Mouse (Mus musculus) heart, embryonic 16.5 days (tissue): ENCODE data around the gene Gabarapl2. TPM values are rescaled to one million over a fixed set of nuclear protein-coding genes. Genes with fewer than 3 reads are reported as not detected.

ENCODE experiments used
- ATAC-seq: fragments of 200-750 bp; cut with Nextera tagmentation; replicated peaks from 2 replicates; pipeline ENCODE4 v1.8.0; 2017; ENCODE audit warnings: moderate number of reproducible peaks; ENCODE audit not compliant: insufficient read depth, low FRiP score; ENCODE audit errors: extremely low read depth
- H3K27ac ChIP-seq: fragments of 300-500 bp; sonication (generic); 2 replicates; pipeline ENCODE4 v1.5.1; 2014; ENCODE audit warnings: mild to moderate bottlenecking, low read length, control low read depth, moderate library complexity
- H3K27me3 ChIP-seq: fragments of 300-500 bp; sonication (generic); 2 replicates; pipeline ENCODE4 v1.6.1; 2014; ENCODE audit warnings: low read length, mixed read lengths; ENCODE audit not compliant: control insufficient read depth, insufficient read depth
- H3K36me3 ChIP-seq: fragments of 300-500 bp; sonication (generic); 2 replicates; pipeline ENCODE4 v1.6.1; 2014; ENCODE audit not compliant: control insufficient read depth, insufficient read depth
- H3K4me1 ChIP-seq: fragments of 300-500 bp; sonication (generic); 2 replicates; pipeline ENCODE4 v1.6.1; 2014; ENCODE audit warnings: low read length, mixed read lengths; ENCODE audit not compliant: control insufficient read depth, insufficient read depth
- H3K4me2 ChIP-seq: fragments of 300-500 bp; sonication (generic); 2 replicates; pipeline ENCODE4 v1.6.1; 2014; ENCODE audit warnings: low read depth, mild to moderate bottlenecking, control low read depth, low read length
- H3K4me3 ChIP-seq: fragments of 300-500 bp; sonication (generic); 2 replicates; pipeline ENCODE4 v1.5.1; 2014; ENCODE audit warnings: mild to moderate bottlenecking, control low read depth, low read length
- H3K9ac ChIP-seq: fragments of 300-500 bp; sonication (generic); 2 replicates; pipeline ENCODE4 v1.6.1; 2014; ENCODE audit warnings: low read length, control low read depth
- H3K9me3 ChIP-seq: fragments of 300-500 bp; sonication (generic); replicated peaks from 2 replicates; pipeline ENCODE4 v1.6.1; 2016; ENCODE audit warnings: low read length; ENCODE audit not compliant: control insufficient read depth
- WGBS: fragments of 180-500 bp; shearing (Covaris S2); extraction: QIAGEN DNeasy Blood & Tissue Kit; methylation state at CpG from one replicate; pipeline ENCODE4 v1.1.7; 2014; 5-methylcytosine and 5-hydroxymethylcytosine counted together
- polyA plus RNA-seq: library from polyadenylated mRNA; unstranded; fragments of >200 nt; fragmentation: Nextera tagmentation; extraction: Ambion mirVana; gene quantifications from 2 replicates; pipeline ENCODE4 v1.2.1, GENCODE M21; 2015

The Gabarapl2 gene
- polyA plus RNA-seq, 1 experiment from 2014 or later: 211 TPM

DNA sequence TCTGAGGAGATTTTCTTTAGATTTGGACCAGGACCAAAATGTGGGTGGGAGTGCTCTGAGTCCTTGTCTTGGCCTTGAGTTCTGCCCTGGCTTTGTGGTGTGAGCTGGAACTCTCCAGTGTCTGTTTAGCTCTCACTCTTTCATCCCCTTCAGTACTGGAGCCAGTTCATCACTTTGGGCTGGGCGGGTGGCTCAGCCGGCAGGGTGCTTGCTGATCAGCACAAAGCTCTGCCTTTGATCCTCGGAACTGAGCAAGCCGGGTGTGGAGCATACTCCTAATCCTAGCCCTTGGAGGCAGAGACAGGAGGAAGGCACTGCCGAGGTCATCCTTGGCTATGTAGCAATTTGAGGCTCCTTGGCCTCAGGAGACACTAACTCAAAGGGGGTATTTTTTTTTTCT lies 28.5 kb downstream of the Gabarapl2 start:
- H3K9ac ChIP-seq: no peak overlapping the region
- H3K36me3 ChIP-seq: peaks cover 9% of the 10 kb centered on the region
- no peak overlapping the region for H3K4me2 ChIP-seq
- no peaks in the 10 kb centered on the region for H3K9me3 ChIP-seq
- no peak for ATAC-seq
- no peak overlapping the region for H3K27ac ChIP-seq
- H3K4me3 ChIP-seq: no peak overlapping the region
- H3K27me3 ChIP-seq: no peaks in the 10 kb centered on the region
- H3K4me1 ChIP-seq: no peaks in the 10 kb centered on the region
- 48% methylated on average over 5 of the region's 5 CpGs for WGBS

DNA sequence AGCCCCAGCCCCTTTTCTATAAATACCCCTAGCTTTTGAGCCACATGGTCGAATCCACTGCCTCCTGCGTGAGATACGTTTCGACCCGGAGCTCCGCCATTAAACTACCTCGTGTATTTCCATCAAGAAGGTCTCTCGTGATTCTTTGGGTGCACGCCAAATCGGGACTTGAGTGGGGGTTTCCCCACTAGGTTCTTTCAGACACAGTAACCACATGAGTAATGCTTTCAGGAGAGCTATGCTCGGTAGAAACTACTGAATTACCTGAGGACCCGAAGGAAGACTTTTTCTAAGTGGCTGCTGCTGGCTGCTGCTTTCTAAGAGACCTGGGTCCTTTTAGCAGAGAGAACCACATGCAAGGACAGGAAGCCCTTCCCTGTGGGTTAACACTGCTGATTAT lies 33.6 kb downstream of the Gabarapl2 start:
- H3K9ac ChIP-seq: no peak overlapping the region
- no peaks in the 10 kb centered on the region for H3K27me3 ChIP-seq

DNA sequence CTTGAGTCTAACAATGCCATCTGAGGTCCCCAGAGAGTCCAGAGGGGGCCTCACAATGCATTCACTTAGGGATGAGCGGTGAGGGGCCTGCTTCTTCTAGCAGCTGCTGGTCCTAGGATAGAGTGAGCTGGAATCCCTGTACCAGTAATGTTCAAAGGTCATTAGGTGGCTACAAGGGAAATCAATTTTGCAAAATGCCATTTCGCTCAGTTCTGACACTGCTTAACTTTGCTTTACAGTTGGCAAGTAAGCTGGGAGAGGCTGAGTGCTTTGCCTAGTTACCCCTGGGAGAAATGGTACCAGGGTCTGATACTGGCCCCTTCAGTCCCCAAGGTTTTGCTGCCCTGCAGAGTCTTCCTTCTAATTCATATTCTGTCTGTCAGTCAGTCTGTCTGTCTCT lies 35.2 kb downstream of the Gabarapl2 start:
- Histone ChIP-seq H3K36me3 (peaks cover 11% of the 10 kb centered on the region), H3K4me3 (no peak overlapping the region), H3K9me3 (peaks cover 3% of the 10 kb centered on the region; the same call in 1 of the 2 replicates), H3K4me1 (no peaks in the 10 kb centered on the region), H3K27me3 (no peaks in the 10 kb centered on the region), H3K27ac (no peak overlapping the region), H3K9ac (no peak overlapping the region), H3K4me2 (no peak overlapping the region)
- 96% methylated on average over 2 of the region's 2 CpGs for WGBS
- ATAC-seq: no peak

More for the DNA sequence above, 33.6 kb downstream of the Gabarapl2 start:
- Histone ChIP-seq H3K36me3 (peaks cover 11% of the 10 kb centered on the region), H3K4me2 (no peak overlapping the region), H3K4me1 (no peaks in the 10 kb centered on the region), H3K27ac (no peak overlapping the region), H3K4me3 (no peak overlapping the region), H3K9me3 (peaks cover 3% of the 10 kb centered on the region; the same call in 1 of the 2 replicates)
- 96% methylated on average over 12 of the region's 12 CpGs for WGBS
- no peak for ATAC-seq

DNA sequence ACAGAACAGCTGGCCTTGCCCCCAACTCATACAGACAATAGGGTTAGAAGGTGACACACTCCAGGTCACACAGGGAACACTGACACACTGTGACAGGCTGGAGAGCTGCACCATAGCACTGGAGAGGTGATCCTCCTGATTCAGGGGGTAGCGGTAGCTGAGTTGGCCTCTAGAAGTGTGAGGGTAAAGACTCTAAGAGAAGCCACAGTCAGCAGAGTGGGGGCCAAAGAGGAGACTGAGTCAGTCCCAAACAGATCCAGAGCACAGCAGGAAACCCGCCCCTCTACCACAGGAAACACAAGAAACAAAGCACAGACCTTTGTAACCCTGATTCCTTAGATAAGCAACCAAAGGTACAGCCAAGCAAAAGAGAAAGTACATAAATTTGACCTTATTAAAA lies 35.8 kb downstream of the Gabarapl2 start:
- Histone ChIP-seq H3K9ac (no peak overlapping the region), H3K36me3 (peaks cover 11% of the 10 kb centered on the region)
- WGBS: 72% methylated on average over 2 of the region's 2 CpGs

DNA sequence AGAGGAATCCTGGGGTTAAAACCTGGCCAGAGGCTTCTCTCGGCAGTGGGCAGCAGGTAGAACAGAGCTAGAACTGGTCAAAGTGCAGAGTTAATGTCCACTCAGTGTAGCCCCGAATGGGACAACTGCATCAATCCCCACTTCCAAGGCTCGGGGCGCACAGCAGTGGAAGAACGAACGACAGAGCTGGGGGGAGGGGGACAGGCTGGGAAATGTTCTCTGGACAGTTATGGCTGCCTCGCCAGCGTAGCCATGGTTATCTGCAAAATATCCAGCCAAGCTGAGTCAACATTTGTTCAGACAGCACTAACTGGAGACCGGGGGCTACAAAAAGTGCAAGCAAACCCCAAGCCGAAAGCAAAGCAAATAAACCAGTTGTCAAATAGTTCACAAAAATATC lies 37.6 kb downstream of the Gabarapl2 start:
- WGBS: 79% methylated on average over 10 of the region's 10 CpGs
- peaks cover 11% of the 10 kb centered on the region for H3K36me3 ChIP-seq

More for the DNA sequence above, 35.8 kb downstream of the Gabarapl2 start:
- Histone ChIP-seq H3K4me3 (no peak overlapping the region), H3K4me1 (no peaks in the 10 kb centered on the region), H3K4me2 (no peak overlapping the region), H3K9me3 (peaks cover 3% of the 10 kb centered on the region; the same call in 1 of the 2 replicates), H3K27ac (no peak overlapping the region), H3K27me3 (no peaks in the 10 kb centered on the region)
- ATAC-seq: peak; percentile 58; the same call in 1 of the 2 replicates

DNA sequence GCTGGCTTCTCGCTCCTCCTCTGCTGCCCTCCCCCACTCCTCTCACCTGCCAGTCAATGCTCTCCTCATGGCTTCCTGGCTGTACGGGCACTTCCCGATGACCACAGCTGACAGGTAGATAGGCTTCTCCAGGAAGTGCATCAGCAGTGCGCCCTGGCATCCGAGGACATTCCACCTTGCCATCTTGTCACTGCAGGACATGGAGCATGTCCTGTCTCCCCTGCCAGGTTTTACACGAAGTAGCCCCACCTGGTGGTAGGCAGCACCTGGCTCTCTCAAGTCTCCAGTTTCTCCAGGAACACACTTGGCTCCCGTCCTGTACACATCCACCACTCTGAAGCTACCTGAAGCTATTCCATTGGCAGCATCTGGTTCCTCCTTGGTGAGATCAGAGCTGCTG lies 41.6 kb downstream of the Gabarapl2 start:
- H3K4me2 ChIP-seq: no peak overlapping the region
- WGBS: 72% methylated on average over 7 of the region's 7 CpGs
- no peaks in the 10 kb centered on the region for H3K27me3 ChIP-seq
- no peaks in the 10 kb centered on the region; the same call in 1 of the 2 replicates for H3K4me1 ChIP-seq
- ATAC-seq: no peak
- no peak overlapping the region for H3K9ac ChIP-seq
- H3K27ac ChIP-seq: no peak overlapping the region
- H3K4me3 ChIP-seq: no peak overlapping the region
- peaks cover 7% of the 10 kb centered on the region; the same call in 1 of the 2 replicates for H3K36me3 ChIP-seq
- no peaks in the 10 kb centered on the region for H3K9me3 ChIP-seq

More for the DNA sequence above, 37.6 kb downstream of the Gabarapl2 start:
- H3K4me2 ChIP-seq: no peak overlapping the region
- no peak overlapping the region for H3K9ac ChIP-seq
- H3K27me3 ChIP-seq: no peaks in the 10 kb centered on the region
- no peak overlapping the region for H3K4me3 ChIP-seq
- peaks cover 3% of the 10 kb centered on the region; the same call in 1 of the 2 replicates for H3K9me3 ChIP-seq
- no peak overlapping the region for H3K27ac ChIP-seq
- ATAC-seq: no peak
- no peaks in the 10 kb centered on the region for H3K4me1 ChIP-seq

DNA sequence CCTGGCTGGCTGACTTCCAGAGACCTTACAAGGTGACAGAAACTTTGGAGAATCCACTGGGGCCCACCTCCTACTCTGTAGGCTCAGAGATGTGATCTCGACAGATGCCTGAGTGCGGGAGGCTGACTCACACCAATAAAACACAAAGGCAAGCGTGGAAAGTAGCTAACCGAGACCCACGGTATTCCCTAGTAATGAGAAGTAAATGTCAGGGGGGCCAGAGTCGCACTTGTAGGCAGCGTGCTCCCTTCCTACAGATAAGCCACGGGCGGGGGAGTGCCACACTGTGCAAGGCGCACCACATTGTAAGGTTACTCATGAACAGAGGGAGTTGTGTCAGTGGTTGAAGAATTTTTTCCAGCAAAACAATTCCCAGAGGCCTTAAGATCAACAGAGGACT lies 44.0 kb downstream of the Gabarapl2 start:
- Histone ChIP-seq H3K4me2 (no peak overlapping the region), H3K4me3 (no peak overlapping the region), H3K27me3 (no peaks in the 10 kb centered on the region), H3K27ac (no peak overlapping the region), H3K4me1 (no peaks in the 10 kb centered on the region; the same call in 1 of the 2 replicates), H3K9ac (no peak overlapping the region), H3K9me3 (no peaks in the 10 kb centered on the region), H3K36me3 (peaks cover 18% of the 10 kb centered on the region)
- ATAC-seq: 0 out of 2 replicates have a peak, but pooled peaks have one; percentile 37
- 49% methylated on average over 10 of the region's 10 CpGs for WGBS

DNA sequence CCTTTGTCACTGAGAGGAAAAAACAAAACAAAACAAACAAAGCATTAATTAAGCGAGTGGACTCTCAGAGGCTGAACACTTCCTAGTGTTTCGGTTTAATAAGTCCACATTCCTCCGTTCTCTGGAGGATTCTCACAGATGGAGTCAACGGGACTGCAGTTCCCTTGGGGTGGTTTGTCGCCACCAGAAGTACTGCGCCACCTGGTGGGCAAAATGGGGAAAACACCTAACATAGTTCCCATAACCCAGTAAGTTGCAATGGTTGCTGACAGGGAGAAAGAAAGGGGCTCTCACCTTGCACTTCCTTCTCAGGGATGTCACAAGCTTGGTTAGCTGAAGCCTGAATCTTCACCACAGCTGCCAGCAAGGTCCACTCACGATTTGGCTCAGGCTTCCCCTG lies 49.4 kb downstream of the Gabarapl2 start:
- ATAC-seq: no peak
- 14% methylated on average over 7 of the region's 7 CpGs for WGBS
- Histone ChIP-seq H3K4me2 (no peak overlapping the region), H3K27ac (no peak overlapping the region), H3K27me3 (no peaks in the 10 kb centered on the region), H3K36me3 (peaks cover 24% of the 10 kb centered on the region), H3K9me3 (no peaks in the 10 kb centered on the region), H3K4me3 (no peak overlapping the region), H3K4me1 (peaks cover 6% of the 10 kb centered on the region), H3K9ac (no peak overlapping the region)

DNA sequence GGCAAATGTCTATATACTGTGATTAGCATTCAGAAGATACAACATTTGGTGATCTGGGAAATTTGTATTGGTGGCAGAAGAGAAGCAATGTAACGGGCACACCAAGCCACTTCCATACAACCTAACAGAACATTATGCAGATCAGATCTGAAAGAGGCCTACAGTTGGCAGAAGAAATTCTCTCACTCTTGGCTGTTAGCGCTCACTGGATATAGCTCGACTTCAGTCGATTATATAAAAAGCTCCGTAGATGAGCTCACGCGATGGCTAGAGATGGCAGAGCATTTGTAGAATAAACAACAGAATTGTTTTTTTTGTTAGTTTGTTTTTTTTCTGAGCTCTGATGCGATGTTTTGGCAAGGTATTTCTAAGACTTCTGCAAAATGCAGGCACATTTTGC lies 50.8 kb downstream of the Gabarapl2 start:
- 61% methylated on average over 8 of the region's 8 CpGs for WGBS
- H3K4me3 ChIP-seq: peak overlapping the region; percentile 80
- ATAC-seq: no peak
- peak overlapping the region; percentile 78 for H3K4me2 ChIP-seq
- no peaks in the 10 kb centered on the region for H3K27me3 ChIP-seq
- H3K4me1 ChIP-seq: peaks cover 6% of the 10 kb centered on the region
- H3K27ac ChIP-seq: no peak overlapping the region
- peaks cover 33% of the 10 kb centered on the region for H3K36me3 ChIP-seq
- peak overlapping the region; percentile 89 for H3K9ac ChIP-seq
- no peaks in the 10 kb centered on the region for H3K9me3 ChIP-seq
